Mouse (Mus musculus) cortical plate, adult 2 months (tissue): Measurements from ENCODE around the gene Zfyve9. TPM values are rescaled to one million over a fixed set of nuclear protein-coding genes. Genes with fewer than 3 reads are reported as not detected.

Experiments
- H3K27ac ChIP-seq: fragments of 200-500 bp; 2 replicates; pipeline ENCODE4 v1.5.1; 2012; ENCODE audit warnings: low read length, control low read depth, inconsistent platforms; ENCODE audit not compliant: insufficient read depth
- H3K4me1 ChIP-seq: fragments of 200-500 bp; 2 replicates; pipeline ENCODE4 v1.6.1; 2011; ENCODE audit warnings: low read length; ENCODE audit not compliant: control insufficient read depth, insufficient read depth
- H3K4me3 ChIP-seq: fragments of 200-500 bp; 2 replicates; pipeline ENCODE4 v1.5.1; 2011; ENCODE audit warnings: mild to moderate bottlenecking, low read length, control low read depth; ENCODE audit not compliant: insufficient read depth
- CTCF ChIP-seq: fragments of 200-500 bp; IDR thresholded peaks from 2 replicates; pipeline ENCODE4 v1.5.1; 2011; ENCODE audit warnings: mild to moderate bottlenecking, control low read depth, low read length; ENCODE audit not compliant: insufficient read depth; ENCODE audit errors: extremely low read depth
- POLR2A ChIP-seq: fragments of 200-500 bp; IDR thresholded peaks from 2 replicates; pipeline ENCODE4 v1.6.1; 2011; ENCODE audit warnings: mild to moderate bottlenecking, low read length, control low read depth; ENCODE audit not compliant: insufficient read depth; ENCODE audit errors: extremely low read depth
- polyA plus RNA-seq: library from polyadenylated mRNA; depleted of rRNA; stranded (reverse); fragments of >200 nt; gene quantifications from 2 replicates; pipeline ENCODE4 v1.2.3, GENCODE M21; 2012; rRNA removed

The Zfyve9 gene
- 23.6 and 24.2 TPM in 2 replicates for polyA plus RNA-seq

GRCm38 (mm10) chr4:108780057-108780863 is at the start of gene Zfyve9:
TSS of gene Zfyve9 (minus strand) at chr4:108780798.
- H3K4me3 ChIP-seq, result peak within 1 kb of the TSS; percentile 84
- peak within 1 kb of the TSS; percentile 100 for H3K27ac ChIP-seq
- peaks cover 4% of the 10 kb centered on the region for H3K4me1 ChIP-seq
- no peak for TF ChIP-seq CTCF
- no peak for TF ChIP-seq POLR2A

GRCm38 (mm10) chr4:108826643-108827042 is 46.0 kb upstream of the Zfyve9 start:
- H3K4me3 ChIP-seq, result no peak overlapping the region
- TF ChIP-seq POLR2A, result no peak
- TF ChIP-seq CTCF, result no peak
- no peaks in the 10 kb centered on the region for H3K4me1 ChIP-seq
- no peak overlapping the region for H3K27ac ChIP-seq

DNA sequence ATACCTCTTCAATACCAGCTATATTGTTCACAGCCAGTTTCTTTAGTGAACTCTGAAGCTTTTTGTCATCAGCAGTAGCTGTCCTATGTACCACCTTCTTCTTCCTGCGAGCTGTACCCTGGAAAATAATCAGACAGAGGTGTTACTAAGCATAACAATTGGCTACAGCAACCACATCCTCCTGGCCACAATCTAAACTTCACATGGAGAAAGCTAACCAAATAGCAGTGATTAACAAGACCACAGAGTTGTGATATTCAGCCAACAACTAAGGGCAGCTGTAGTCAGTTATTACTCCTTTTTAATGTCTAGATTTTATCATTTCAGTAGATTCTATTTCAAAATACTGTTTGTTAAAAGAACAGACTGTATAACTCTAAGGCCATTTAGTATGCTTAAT is 45.5 kb upstream of the Zfyve9 start:
- Histone ChIP-seq H3K27ac (no peak overlapping the region), H3K4me1 (no peaks in the 10 kb centered on the region), H3K4me3 (no peak overlapping the region)
- TF ChIP-seq CTCF (no peak), POLR2A (no peak)

- H3K4me1 ChIP-seq, result no peaks in the 10 kb centered on the region
- no peak overlapping the region for H3K4me3 ChIP-seq
- no peak for TF ChIP-seq CTCF
- TF ChIP-seq POLR2A, result no peak
- no peak overlapping the region for H3K27ac ChIP-seq
These were observed 45.1 kb upstream of the Zfyve9 start for GRCm38 (mm10) chr4:108825677-108826076.

- no peak overlapping the region for H3K4me3 ChIP-seq
- no peaks in the 10 kb centered on the region for H3K4me1 ChIP-seq
- H3K27ac ChIP-seq, result no peak overlapping the region
- TF ChIP-seq POLR2A (no peak), CTCF (no peak)
These were observed 31.0 kb upstream of the Zfyve9 start for GRCm38 (mm10) chr4:108811550-108811949.

- TF ChIP-seq POLR2A (no peak), CTCF (no peak)
- H3K4me1 ChIP-seq, result no peaks in the 10 kb centered on the region
- no peak overlapping the region for H3K27ac ChIP-seq
- H3K4me3 ChIP-seq, result no peak overlapping the region
These were observed 30.5 kb upstream of the Zfyve9 start for GRCm38 (mm10) chr4:108811142-108811541.

GRCm38 (mm10) chr4:108803535-108803934 is 22.9 kb upstream of the Zfyve9 start:
- Histone ChIP-seq H3K27ac (no peak overlapping the region), H3K4me3 (no peak overlapping the region), H3K4me1 (no peaks in the 10 kb centered on the region)
- TF ChIP-seq CTCF (no peak), POLR2A (no peak)

DNA sequence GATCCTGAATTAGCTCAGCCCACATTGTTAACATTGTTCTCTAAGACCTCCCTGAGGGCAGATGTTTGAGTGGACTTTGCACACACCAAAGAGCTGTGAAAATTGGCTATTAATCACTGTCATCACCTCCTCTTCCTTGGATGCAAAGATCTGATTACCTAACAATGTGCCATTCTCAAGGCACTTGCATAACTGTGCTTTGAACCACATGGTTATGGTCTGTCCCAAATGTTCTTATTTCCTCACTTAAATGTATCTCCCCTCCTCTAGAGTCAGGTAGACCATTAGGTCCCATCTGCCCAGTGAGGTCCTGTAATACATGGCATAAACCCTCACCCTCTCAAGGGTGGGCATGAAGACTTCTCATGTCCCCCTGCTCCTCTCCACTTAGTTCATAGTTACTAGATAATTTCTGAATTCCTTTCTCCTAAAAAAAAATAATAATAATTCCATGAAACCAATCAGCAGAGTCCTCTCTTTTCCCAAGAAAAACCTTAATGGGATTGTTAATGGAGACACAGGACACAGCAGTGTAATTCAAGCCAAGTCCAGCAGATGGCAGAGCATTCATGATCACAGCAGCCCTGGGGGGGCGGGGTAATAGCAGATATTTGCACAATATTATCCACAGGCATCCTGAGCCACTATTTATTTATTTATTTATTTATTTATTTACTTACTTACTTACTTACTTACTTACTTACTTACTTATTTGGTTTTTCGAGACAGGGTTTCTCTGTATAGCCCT is 17.7 kb upstream of the Zfyve9 start:
- TF ChIP-seq POLR2A (no peak), CTCF (peak; percentile 71)
- no peak overlapping the region for H3K27ac ChIP-seq
- H3K4me1 ChIP-seq, result no peaks in the 10 kb centered on the region; the same call in 1 of the 2 replicates
- H3K4me3 ChIP-seq, result no peak overlapping the region

- no peak overlapping the region for H3K4me3 ChIP-seq
- H3K4me1 ChIP-seq, result no peaks in the 10 kb centered on the region; the same call in 1 of the 2 replicates
- H3K27ac ChIP-seq, result no peak overlapping the region
- TF ChIP-seq CTCF (no peak), POLR2A (no peak)
These were observed 16.1 kb upstream of the Zfyve9 start for GRCm38 (mm10) chr4:108796701-108797100.

GRCm38 (mm10) chr4:108793941-108794340 is 13.3 kb upstream of the Zfyve9 start:
- no peak overlapping the region for H3K4me3 ChIP-seq
- H3K4me1 ChIP-seq, result no peaks in the 10 kb centered on the region; the same call in 1 of the 2 replicates
- no peak overlapping the region for H3K27ac ChIP-seq
- TF ChIP-seq POLR2A (no peak), CTCF (no peak)
